Mouse (Mus musculus): ENCODE measurements around the gene Tax1bp1. TPM values are rescaled to one million over a fixed set of nuclear protein-coding genes. Genes with fewer than 3 reads are reported as not detected.
"Not testable (repeated sequence)": the region's sequence is repeated elsewhere in the genome, so short reads cannot be mapped to it uniquely, and the experiment has no call there.

Tax1bp1 gene
- 58.3 and 60.5 TPM in 2 replicates for total RNA-seq (2014; rRNA removed)
- polyA plus RNA-seq (2015; fragmentation: Nextera tagmentation; extraction: Ambion mirVana): 183 and 186 TPM in 2 replicates

DNA sequence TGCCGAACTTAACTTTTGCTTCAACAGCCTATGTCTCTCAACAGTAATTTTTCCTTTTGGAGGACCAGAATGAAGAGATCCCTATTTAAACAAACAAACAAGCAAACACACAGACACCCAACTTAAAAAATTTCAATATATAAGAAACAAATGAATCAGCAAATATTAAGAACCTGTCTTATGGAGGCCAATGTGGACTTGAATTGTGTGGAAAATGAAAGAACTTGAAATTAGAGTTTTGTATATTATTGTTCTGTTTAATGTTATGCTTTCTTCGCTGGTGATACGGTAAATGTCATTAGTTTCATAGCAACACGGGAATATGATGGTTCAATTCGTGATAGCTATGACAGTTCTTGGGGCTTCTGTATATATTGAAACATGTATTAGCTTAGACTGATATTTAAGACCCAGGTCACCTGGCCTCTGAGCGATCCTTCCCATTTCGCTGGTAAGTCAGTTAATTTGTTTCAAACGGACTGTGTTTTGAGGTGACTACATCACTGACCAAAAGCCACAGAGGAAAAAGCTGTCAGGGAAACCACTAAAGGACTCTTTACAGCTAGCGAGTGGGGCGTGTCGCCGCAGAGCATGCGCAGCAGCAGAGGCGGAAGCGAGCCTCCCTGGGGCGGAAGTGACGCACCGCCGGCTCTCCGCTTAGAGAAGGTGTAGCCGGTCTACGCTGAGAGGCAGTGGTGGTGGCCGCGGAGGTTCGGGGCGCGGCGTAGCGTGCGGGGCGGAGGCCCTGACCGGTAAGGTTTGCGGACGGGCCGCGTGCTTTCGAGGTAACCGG lies at the start of gene Tax1bp1:
Gene Tax1bp1, plus strand, starts transcription at position 626 of the 793 bp plus-strand sequence.
- ATAC-seq: peak; percentile 98
- 3% methylated on average over 38 of the region's 38 CpGs for WGBS
- no peak for TF ChIP-seq CTCF (IDR thresholded peaks at IDR 0.05; ENCODE audit: low read depth)

DNA sequence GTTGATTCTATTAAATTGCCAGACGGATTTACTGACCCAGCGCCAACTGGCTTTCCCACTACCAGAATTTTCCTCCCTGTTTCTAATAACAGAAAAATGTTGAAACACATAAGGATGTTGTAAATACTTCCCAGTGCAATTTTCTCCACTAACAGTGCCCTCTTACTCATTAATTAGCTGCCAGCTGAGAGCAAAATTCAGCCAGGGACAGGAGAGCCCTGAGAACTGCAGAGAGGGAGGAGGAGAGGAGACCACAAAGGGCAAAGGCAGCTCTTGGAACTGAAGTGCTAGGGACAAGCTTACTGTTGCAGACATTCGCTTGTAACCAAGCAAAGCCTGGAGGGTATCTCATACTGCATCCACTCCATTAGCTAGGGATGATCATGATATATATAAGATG lies 45.9 kb upstream of the Tax1bp1 start:
- 62% methylated on average over 3 of the region's 3 CpGs for WGBS
- Histone ChIP-seq H3K4me2 (ENCODE audit: low read depth, low read length) (no peak overlapping the region), H3K4me3 (ENCODE audit: low read length) (no peak overlapping the region), H3K36me3 (ENCODE audit: insufficient read depth, low read length) (no peaks in the 10 kb centered on the region), H3K9ac (replicated peaks; ENCODE audit: low read length) (no peak overlapping the region), H3K9me3 (ENCODE audit: low read length) (no peaks in the 10 kb centered on the region), H3K27me3 (ENCODE audit: insufficient read depth, low read length) (no peaks in the 10 kb centered on the region), H3K27ac (no peak overlapping the region), H3K4me1 (ENCODE audit: insufficient read depth, low read length) (no peaks in the 10 kb centered on the region)
- no peak for ATAC-seq
- no peak for DNase-seq (ENCODE audit: low spot score)
- no peak for TF ChIP-seq CTCF (IDR thresholded peaks at IDR 0.05; ENCODE audit: low read depth)

More for the DNA sequence above, at the start of gene Tax1bp1:
- H3K4me2 ChIP-seq (ENCODE audit: low read depth, low read length): peak within 1 kb of the TSS; percentile 57
- H3K27ac ChIP-seq: peak within 1 kb of the TSS; percentile 94
- peak within 1 kb of the TSS; percentile 97 for H3K4me3 ChIP-seq (ENCODE audit: low read length)
- peak within 1 kb of the TSS; percentile 90 for H3K9ac ChIP-seq (replicated peaks; ENCODE audit: low read length)
- no peaks in the 10 kb centered on the region for H3K27me3 ChIP-seq (ENCODE audit: insufficient read depth, low read length)
- DNase-seq (ENCODE audit: low spot score): peak; percentile 96
- H3K36me3 ChIP-seq (ENCODE audit: insufficient read depth, low read length): no peaks in the 10 kb centered on the region
- no peaks in the 10 kb centered on the region for H3K4me1 ChIP-seq (ENCODE audit: insufficient read depth, low read length)
- no peaks in the 10 kb centered on the region for H3K9me3 ChIP-seq (ENCODE audit: low read length)

DNA sequence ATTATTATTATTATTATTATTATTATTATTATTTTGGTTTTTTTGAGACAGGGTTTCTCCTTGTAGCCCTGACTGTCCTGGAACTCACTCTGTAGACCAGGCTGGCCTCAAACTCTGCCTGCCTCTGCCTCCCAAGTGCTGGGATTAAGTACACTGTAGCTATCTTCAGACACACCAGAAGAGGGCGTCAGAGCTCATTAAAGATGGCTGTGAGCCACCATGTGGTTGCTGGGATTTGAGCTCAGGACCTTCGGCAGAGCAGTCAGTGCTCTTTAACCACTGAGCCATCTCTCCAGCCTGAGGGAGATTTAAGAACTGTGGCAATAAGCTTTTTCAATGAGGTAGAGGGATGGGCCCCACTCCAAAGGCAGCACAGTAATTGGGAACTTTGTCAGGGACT lies 43.7 kb upstream of the Tax1bp1 start:
- WGBS: 44% methylated on average over 2 of the region's 2 CpGs
- H3K9ac ChIP-seq (replicated peaks; ENCODE audit: low read length); H3K9me3 ChIP-seq (ENCODE audit: low read length); H3K27ac ChIP-seq; H3K27me3 ChIP-seq (ENCODE audit: insufficient read depth, low read length); ATAC-seq; H3K4me3 ChIP-seq (ENCODE audit: low read length); H3K36me3 ChIP-seq (ENCODE audit: insufficient read depth, low read length); DNase-seq (ENCODE audit: low spot score); H3K4me1 ChIP-seq (ENCODE audit: insufficient read depth, low read length); H3K4me2 ChIP-seq (ENCODE audit: low read depth, low read length): not testable (repeated sequence)

DNA sequence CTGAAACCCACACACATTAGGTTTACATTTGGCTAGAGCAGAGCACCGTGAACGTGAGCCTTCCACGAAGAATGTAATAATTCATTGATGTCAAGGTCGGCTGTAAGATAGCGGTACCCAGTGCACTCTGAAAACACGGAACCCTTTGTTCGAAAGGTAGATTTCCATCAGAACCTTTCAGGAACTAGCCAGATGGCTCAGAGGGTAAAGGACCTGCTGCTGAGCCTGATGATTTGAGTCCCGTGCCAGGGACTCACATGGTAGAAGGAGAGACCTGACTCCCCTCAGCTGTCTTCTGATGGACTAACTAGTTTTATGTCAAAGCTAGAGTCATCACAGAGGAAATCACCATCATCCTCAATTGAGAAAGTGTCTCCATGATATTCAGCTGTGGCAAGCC lies 41.7 kb upstream of the Tax1bp1 start:
- 77% methylated on average over 8 of the region's 8 CpGs for WGBS
- no peaks in the 10 kb centered on the region for H3K27me3 ChIP-seq (ENCODE audit: insufficient read depth, low read length)
- H3K4me3 ChIP-seq (ENCODE audit: low read length): no peak overlapping the region
- ATAC-seq (no peak), DNase-seq (ENCODE audit: low spot score) (no peak)
- no peaks in the 10 kb centered on the region for H3K36me3 ChIP-seq (ENCODE audit: insufficient read depth, low read length)
- no peak overlapping the region for H3K4me2 ChIP-seq (ENCODE audit: low read depth, low read length)
- 0 out of 2 replicates have a peak, but pooled peaks cover 3% of the 10 kb centered on the region for H3K4me1 ChIP-seq (ENCODE audit: insufficient read depth, low read length)
- H3K27ac ChIP-seq: no peak overlapping the region
- H3K9ac ChIP-seq (replicated peaks; ENCODE audit: low read length): no peak overlapping the region
- no peaks in the 10 kb centered on the region for H3K9me3 ChIP-seq (ENCODE audit: low read length)
- no peak for TF ChIP-seq CTCF (IDR thresholded peaks at IDR 0.05; ENCODE audit: low read depth)

DNA sequence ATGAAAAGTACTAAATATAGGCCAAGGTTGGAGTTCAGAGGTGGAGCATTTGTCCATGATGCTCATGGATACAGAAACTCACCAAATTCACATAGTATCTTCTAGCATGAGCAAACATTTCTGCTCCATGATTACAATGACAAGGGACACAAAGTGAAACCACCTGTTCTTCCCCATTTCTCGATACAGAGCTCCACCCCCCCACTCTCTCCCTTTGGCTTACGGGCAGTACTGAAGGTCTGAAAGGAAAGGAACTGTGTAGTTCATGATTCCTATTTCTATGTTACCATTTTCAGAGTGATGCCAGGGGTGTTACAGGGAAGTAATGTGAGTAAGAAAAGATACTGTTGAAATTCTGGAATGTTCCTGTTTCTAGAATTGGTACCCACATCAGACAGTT lies 41.0 kb upstream of the Tax1bp1 start:
- no peaks in the 10 kb centered on the region for H3K27me3 ChIP-seq (ENCODE audit: insufficient read depth, low read length)
- no peaks in the 10 kb centered on the region for H3K9me3 ChIP-seq (ENCODE audit: low read length)
- no peak for ATAC-seq
- 0 out of 2 replicates have a peak, but pooled peaks cover 3% of the 10 kb centered on the region for H3K4me1 ChIP-seq (ENCODE audit: insufficient read depth, low read length)
- no peak for DNase-seq (ENCODE audit: low spot score)
- H3K36me3 ChIP-seq (ENCODE audit: insufficient read depth, low read length): no peaks in the 10 kb centered on the region
- no peak overlapping the region for H3K4me3 ChIP-seq (ENCODE audit: low read length)
- no peak overlapping the region for H3K4me2 ChIP-seq (ENCODE audit: low read depth, low read length)
- 74% methylated on average over 2 of the region's 2 CpGs for WGBS
- H3K27ac ChIP-seq: no peak overlapping the region
- H3K9ac ChIP-seq (replicated peaks; ENCODE audit: low read length): no peak overlapping the region
- no peak for TF ChIP-seq CTCF (IDR thresholded peaks at IDR 0.05; ENCODE audit: low read depth)

DNA sequence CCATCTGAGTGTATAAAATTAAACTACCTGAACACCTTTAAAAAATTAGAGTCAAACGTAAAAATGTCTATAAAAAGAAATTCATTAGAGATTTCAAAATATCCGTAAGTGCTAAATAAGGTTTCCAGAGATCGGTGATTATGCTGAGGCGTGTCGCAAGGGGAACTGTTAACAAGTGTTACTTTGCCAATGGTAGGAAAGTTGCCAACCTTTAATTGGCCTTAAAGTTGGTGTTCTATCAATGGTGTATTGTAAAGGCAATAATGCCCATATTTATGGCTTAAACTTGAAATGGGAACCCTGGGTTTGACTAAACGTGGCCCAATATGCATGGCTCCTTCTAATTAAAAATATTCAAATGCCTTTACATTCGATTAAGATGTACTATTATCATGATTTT lies 39.8 kb upstream of the Tax1bp1 start:
- no peak overlapping the region for H3K9ac ChIP-seq (replicated peaks; ENCODE audit: low read length)
- ATAC-seq (no peak), DNase-seq (ENCODE audit: low spot score) (no peak)
- TF ChIP-seq CTCF (IDR thresholded peaks at IDR 0.05; ENCODE audit: low read depth): no peak
- H3K4me1 ChIP-seq (ENCODE audit: insufficient read depth, low read length): 0 out of 2 replicates have a peak, but pooled peaks cover 3% of the 10 kb centered on the region
- no peak overlapping the region for H3K4me3 ChIP-seq (ENCODE audit: low read length)
- no peaks in the 10 kb centered on the region for H3K9me3 ChIP-seq (ENCODE audit: low read length)
- no peak overlapping the region for H3K4me2 ChIP-seq (ENCODE audit: low read depth, low read length)
- WGBS: 73% methylated on average over 7 of the region's 7 CpGs
- no peaks in the 10 kb centered on the region for H3K36me3 ChIP-seq (ENCODE audit: insufficient read depth, low read length)
- no peak overlapping the region for H3K27ac ChIP-seq
- H3K27me3 ChIP-seq (ENCODE audit: insufficient read depth, low read length): no peaks in the 10 kb centered on the region

DNA sequence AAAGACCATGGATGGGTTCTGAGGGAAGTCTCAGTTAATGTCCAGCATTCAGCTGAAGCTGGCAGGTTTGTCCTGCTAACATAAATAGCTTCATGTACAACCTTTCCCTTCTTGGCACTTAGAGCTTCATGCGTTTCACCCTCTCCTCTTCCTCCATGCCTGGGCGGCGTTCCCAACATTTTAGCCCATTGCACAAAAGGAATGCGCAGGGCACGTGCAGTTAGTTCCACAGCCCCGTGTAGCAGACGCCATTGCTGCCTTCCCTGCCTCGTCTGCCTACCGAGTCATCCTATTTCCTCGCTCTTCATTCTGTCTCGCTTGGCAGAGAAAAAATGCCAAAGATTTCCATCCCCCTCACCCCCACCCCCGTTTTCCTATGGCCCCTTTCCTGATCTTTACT lies 39.0 kb upstream of the Tax1bp1 start:
- H3K27me3 ChIP-seq (ENCODE audit: insufficient read depth, low read length): no peaks in the 10 kb centered on the region
- H3K36me3 ChIP-seq (ENCODE audit: insufficient read depth, low read length): no peaks in the 10 kb centered on the region
- no peak for TF ChIP-seq CTCF (IDR thresholded peaks at IDR 0.05; ENCODE audit: low read depth)
- 69% methylated on average over 12 of the region's 12 CpGs for WGBS
- H3K27ac ChIP-seq: no peak overlapping the region
- no peak overlapping the region for H3K4me3 ChIP-seq (ENCODE audit: low read length)
- H3K4me1 ChIP-seq (ENCODE audit: insufficient read depth, low read length): 0 out of 2 replicates have a peak, but pooled peaks cover 3% of the 10 kb centered on the region
- ATAC-seq (no peak), DNase-seq (ENCODE audit: low spot score) (no peak)
- H3K9ac ChIP-seq (replicated peaks; ENCODE audit: low read length): no peak overlapping the region
- H3K9me3 ChIP-seq (ENCODE audit: low read length): no peaks in the 10 kb centered on the region
- H3K4me2 ChIP-seq (ENCODE audit: low read depth, low read length): no peak overlapping the region

Data from hindbrain, postnatal 0 days (tissue).